Mouse (Mus musculus): ENCODE results near the gene Gm49395. TPM values are rescaled to one million over a fixed set of nuclear protein-coding genes. Genes with fewer than 3 reads are reported as not detected.

The Gm49395 gene
- polyA plus RNA-seq, 1 experiment from 2014 or later = 1.3 TPM

DNA sequence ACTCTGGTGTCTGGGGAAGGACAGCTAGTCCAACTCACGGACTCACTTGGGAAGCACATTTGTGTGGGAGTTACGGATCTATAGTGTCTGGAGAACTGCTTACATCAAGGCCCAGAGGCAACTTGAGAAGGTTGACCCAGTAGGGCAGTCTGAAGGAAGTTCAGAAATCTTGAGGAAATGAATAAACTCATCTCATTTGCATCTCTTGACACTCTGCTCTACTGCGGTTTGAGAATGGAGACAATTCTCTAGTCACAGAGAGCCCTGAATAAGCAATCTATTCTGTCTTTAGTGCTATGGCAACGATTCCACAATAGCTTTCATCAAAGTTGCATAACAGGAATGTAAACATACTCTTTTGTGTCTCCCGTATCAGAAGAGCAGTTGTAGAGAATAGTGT lies 4.8 kb downstream of the Gm49395 start:
- 72% methylated on average over 5 of the region's 5 CpGs for WGBS
- no peak overlapping the region for H3K27ac ChIP-seq (replicated peaks; ENCODE audit: low read depth, low read length)
- H3K9ac ChIP-seq (replicated peaks; ENCODE audit: low read length) = no peak overlapping the region

DNA sequence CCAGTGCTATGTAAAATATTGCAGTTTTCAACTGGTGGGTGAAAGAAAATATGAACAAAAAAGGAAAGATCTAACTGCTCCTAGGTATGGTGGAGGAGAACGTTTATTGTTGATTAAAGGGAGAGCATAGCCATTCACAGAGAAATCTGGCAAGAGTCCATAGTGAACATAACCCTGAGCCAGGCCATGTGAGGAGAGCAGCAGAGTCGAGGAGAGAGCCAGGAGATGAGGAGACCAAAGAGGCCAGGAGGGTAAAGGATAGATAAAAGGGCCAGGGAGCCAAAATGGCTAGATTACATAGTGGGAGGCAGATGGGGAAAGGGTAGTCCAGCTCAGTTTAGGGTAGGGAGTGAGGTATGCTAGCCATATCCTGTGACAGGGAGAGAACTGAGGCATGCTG lies 5.5 kb downstream of the Gm49395 start:
- H3K27ac ChIP-seq (replicated peaks; ENCODE audit: low read depth, low read length) = no peak overlapping the region
- no peaks in the 10 kb centered on the region for H3K4me1 ChIP-seq (ENCODE audit: control insufficient read depth, insufficient read depth, low read length)
- H3K4me3 ChIP-seq (ENCODE audit: low read depth, low read length) = no peak overlapping the region
- 74% methylated on average over 2 of the region's 2 CpGs for WGBS
- H3K36me3 ChIP-seq (replicated peaks; ENCODE audit: control insufficient read depth, insufficient read depth, low read depth, low read length) = no peaks in the 10 kb centered on the region
- DNase-seq (ENCODE audit: low spot score) (no peak), ATAC-seq (replicated peaks; ENCODE audit: insufficient number of reproducible peaks, low FRiP score, low TSS enrichment, low read depth) (no peak)
- no peak overlapping the region for H3K9ac ChIP-seq (replicated peaks; ENCODE audit: low read length)
- no peaks in the 10 kb centered on the region for H3K9me3 ChIP-seq (replicated peaks; ENCODE audit: control insufficient read depth, low read length)
- no peak overlapping the region for H3K4me2 ChIP-seq (ENCODE audit: low read depth, low read length)
- H3K27me3 ChIP-seq (ENCODE audit: control insufficient read depth, insufficient read depth, low read length) = peaks cover 2% of the 10 kb centered on the region; the same call in 1 of the 2 replicates

More for the DNA sequence above, 4.8 kb downstream of the Gm49395 start:
- H3K4me1 ChIP-seq (ENCODE audit: control insufficient read depth, insufficient read depth, low read length) = no peaks in the 10 kb centered on the region
- H3K4me2 ChIP-seq (ENCODE audit: low read depth, low read length) = no peak overlapping the region
- H3K27me3 ChIP-seq (ENCODE audit: control insufficient read depth, insufficient read depth, low read length) = peaks cover 2% of the 10 kb centered on the region; the same call in 1 of the 2 replicates
- no peak for ATAC-seq (replicated peaks; ENCODE audit: insufficient number of reproducible peaks, low FRiP score, low TSS enrichment, low read depth)
- no peaks in the 10 kb centered on the region for H3K36me3 ChIP-seq (replicated peaks; ENCODE audit: control insufficient read depth, insufficient read depth, low read depth, low read length)
- H3K4me3 ChIP-seq (ENCODE audit: low read depth, low read length) = no peak overlapping the region
- H3K9me3 ChIP-seq (replicated peaks; ENCODE audit: control insufficient read depth, low read length) = no peaks in the 10 kb centered on the region
- DNase-seq (ENCODE audit: low spot score) = no peak

DNA sequence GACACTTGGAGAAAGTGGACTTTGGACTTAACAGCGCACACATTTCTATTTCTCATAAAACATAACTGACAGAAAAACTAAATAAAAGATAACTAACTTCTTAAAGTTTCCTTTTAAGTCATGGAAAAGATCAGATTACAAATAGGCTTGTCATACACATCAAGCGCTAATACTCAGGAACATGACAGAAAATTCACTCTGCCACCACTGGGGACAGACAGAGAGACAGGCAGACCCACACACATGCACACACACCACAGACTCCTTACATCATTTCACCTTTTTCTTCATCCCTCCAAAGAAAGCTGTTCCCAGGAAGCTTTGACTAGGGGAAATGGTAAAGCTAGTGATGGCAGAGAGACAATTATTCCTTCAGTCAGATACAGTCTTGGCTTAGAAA lies 6.3 kb downstream of the Gm49395 start:
- Histone ChIP-seq H3K27ac (replicated peaks; ENCODE audit: low read depth, low read length) (no peak overlapping the region), H3K4me3 (ENCODE audit: low read depth, low read length) (no peak overlapping the region), H3K4me1 (ENCODE audit: control insufficient read depth, insufficient read depth, low read length) (no peaks in the 10 kb centered on the region), H3K36me3 (replicated peaks; ENCODE audit: control insufficient read depth, insufficient read depth, low read depth, low read length) (no peaks in the 10 kb centered on the region), H3K27me3 (ENCODE audit: control insufficient read depth, insufficient read depth, low read length) (no peaks in the 10 kb centered on the region), H3K9ac (replicated peaks; ENCODE audit: low read length) (no peak overlapping the region), H3K4me2 (ENCODE audit: low read depth, low read length) (no peak overlapping the region), H3K9me3 (replicated peaks; ENCODE audit: control insufficient read depth, low read length) (no peaks in the 10 kb centered on the region)
- ATAC-seq (replicated peaks; ENCODE audit: insufficient number of reproducible peaks, low FRiP score, low TSS enrichment, low read depth) = no peak
- no peak for DNase-seq (ENCODE audit: low spot score)
- 93% methylated on average over 2 of the region's 2 CpGs for WGBS

DNA sequence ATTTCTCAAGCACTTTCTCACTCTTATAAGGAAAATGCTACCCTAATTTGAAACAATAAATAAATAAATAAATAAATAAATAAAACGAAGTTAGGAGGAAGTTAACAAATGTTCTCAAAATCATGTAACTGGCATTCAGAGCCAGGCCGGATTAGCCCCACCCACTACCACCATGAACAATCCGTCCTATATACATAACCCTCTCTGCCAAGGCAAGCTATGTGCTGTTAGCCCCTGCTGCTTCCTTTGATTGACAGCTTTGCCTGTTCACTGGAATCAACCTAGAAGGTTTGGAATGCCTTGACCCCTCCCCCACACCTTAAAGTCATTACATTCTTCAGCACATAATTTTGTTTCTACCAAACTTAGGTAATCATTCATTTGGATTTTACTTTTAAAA lies 10.2 kb downstream of the Gm49395 start:
- H3K9ac ChIP-seq (replicated peaks; ENCODE audit: low read length) = no peak overlapping the region
- 65% methylated on average over 3 of the region's 3 CpGs for WGBS
- no peak overlapping the region for H3K4me3 ChIP-seq (ENCODE audit: low read depth, low read length)
- no peak overlapping the region for H3K27ac ChIP-seq (replicated peaks; ENCODE audit: low read depth, low read length)
- no peaks in the 10 kb centered on the region for H3K27me3 ChIP-seq (ENCODE audit: control insufficient read depth, insufficient read depth, low read length)
- no peak for DNase-seq (ENCODE audit: low spot score)
- no peaks in the 10 kb centered on the region for H3K9me3 ChIP-seq (replicated peaks; ENCODE audit: control insufficient read depth, low read length)
- no peak for ATAC-seq (replicated peaks; ENCODE audit: insufficient number of reproducible peaks, low FRiP score, low TSS enrichment, low read depth)
- peaks cover 5% of the 10 kb centered on the region for H3K36me3 ChIP-seq (replicated peaks; ENCODE audit: control insufficient read depth, insufficient read depth, low read depth, low read length)
- no peak overlapping the region for H3K4me2 ChIP-seq (ENCODE audit: low read depth, low read length)
- H3K4me1 ChIP-seq (ENCODE audit: control insufficient read depth, insufficient read depth, low read length) = no peaks in the 10 kb centered on the region

DNA sequence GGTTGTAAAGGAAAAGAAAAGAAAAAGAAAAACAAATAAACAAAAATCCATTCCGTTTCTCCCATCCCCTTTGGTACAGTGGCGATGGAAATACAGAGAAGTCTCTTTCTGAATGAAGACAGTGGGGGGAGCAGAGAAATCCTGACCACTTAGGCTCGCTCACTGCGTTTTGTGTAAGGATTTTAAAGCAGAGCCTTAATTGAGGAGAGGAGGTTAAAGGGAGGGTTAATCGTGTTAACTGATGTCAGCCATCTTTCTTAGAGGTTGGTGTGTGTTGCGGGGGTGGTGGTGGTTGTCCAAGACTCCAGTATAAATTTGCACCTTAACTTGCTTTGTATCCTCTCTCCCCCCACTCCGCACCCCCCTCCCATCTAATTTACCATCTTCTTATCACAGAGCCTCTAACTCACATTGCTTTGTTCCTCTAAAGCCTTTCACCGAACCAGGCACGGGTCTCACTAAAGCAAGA lies 10.7 kb downstream of the Gm49395 start:
- no peaks in the 10 kb centered on the region for H3K9me3 ChIP-seq (replicated peaks; ENCODE audit: control insufficient read depth, low read length)
- H3K36me3 ChIP-seq (replicated peaks; ENCODE audit: control insufficient read depth, insufficient read depth, low read depth, low read length) = peaks cover 5% of the 10 kb centered on the region
- 0 out of 2 replicates have a peak overlapping the region, but pooled peaks have one; percentile 52 for H3K27ac ChIP-seq (replicated peaks; ENCODE audit: low read depth, low read length)
- H3K9ac ChIP-seq (replicated peaks; ENCODE audit: low read length) = no peak overlapping the region
- H3K4me1 ChIP-seq (ENCODE audit: control insufficient read depth, insufficient read depth, low read length) = no peaks in the 10 kb centered on the region
- WGBS = 44% methylated on average over 9 of the region's 9 CpGs
- H3K4me2 ChIP-seq (ENCODE audit: low read depth, low read length) = peak overlapping the region; percentile 91
- H3K4me3 ChIP-seq (ENCODE audit: low read depth, low read length) = peak overlapping the region; percentile 62
- DNase-seq (ENCODE audit: low spot score) = no peak
- no peaks in the 10 kb centered on the region for H3K27me3 ChIP-seq (ENCODE audit: control insufficient read depth, insufficient read depth, low read length)
- no peak for ATAC-seq (replicated peaks; ENCODE audit: insufficient number of reproducible peaks, low FRiP score, low TSS enrichment, low read depth)

DNA sequence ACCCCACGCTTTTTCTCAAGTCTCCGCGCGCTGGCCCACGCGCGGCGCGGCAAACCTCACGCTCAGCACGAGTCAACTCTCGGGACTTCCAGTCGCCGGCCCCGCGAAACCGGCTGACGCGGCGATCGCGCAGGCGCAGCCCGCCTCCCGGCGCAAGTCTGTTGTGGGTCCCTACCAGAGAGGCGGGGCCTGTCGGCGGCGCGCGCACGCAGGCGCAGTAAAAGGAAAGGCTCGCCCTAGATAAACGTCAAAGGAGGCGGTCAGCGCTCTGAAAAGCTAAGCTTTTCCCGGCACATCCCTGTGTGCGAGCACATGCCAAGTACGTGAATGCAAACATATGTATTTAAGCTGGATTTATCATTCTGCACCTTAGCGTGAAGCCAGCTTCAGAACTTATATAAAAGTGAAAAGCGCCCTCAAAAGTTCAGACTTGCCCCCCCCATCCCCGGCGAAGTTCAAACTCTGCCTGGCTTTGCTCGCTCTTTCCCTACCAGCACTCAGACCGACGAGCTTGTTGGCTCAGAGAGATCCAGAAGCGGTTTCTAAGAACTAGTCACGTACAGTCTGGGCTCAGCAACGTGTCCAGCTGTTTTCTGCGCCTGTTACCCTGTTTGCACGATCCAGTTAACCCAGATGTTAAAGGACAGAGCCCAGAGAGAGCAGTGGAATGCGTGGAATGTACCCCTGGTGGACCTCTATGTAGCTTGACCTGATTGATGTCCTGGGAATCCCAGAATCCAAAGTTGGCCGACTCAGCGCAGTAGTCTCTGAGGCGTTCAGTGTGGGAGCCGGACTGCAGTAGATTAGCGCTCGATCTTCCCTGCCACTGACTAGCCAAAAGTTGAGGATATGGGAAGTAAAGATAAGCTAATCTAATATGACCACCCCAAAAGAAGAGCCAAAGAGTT lies 11.4 kb downstream of the Gm49395 start, which contains the start of gene Pelo:
TSS of gene Pelo (minus strand) at position 118 of the 908 bp plus-strand sequence.
- no peaks in the 10 kb centered on the region for H3K27me3 ChIP-seq (ENCODE audit: control insufficient read depth, insufficient read depth, low read length)
- DNase-seq (ENCODE audit: low spot score) (peak; percentile 93), ATAC-seq (replicated peaks; ENCODE audit: insufficient number of reproducible peaks, low FRiP score, low TSS enrichment, low read depth) (peak; percentile 94)
- H3K9me3 ChIP-seq (replicated peaks; ENCODE audit: control insufficient read depth, low read length) = no peaks in the 10 kb centered on the region
- H3K27ac ChIP-seq (replicated peaks; ENCODE audit: low read depth, low read length) = peak within 1 kb of the TSS; percentile 52; the same call in 1 of the 2 replicates
- peaks cover 5% of the 10 kb centered on the region for H3K36me3 ChIP-seq (replicated peaks; ENCODE audit: control insufficient read depth, insufficient read depth, low read depth, low read length)
- peak within 1 kb of the TSS; percentile 91 for H3K4me2 ChIP-seq (ENCODE audit: low read depth, low read length)
- WGBS = under 1% methylated on average over 59 of the region's 60 CpGs
- H3K4me3 ChIP-seq (ENCODE audit: low read depth, low read length) = peak within 1 kb of the TSS; percentile 62
- H3K4me1 ChIP-seq (ENCODE audit: control insufficient read depth, insufficient read depth, low read length) = no peaks in the 10 kb centered on the region
- H3K9ac ChIP-seq (replicated peaks; ENCODE audit: low read length) = peak within 1 kb of the TSS; percentile 76

DNA sequence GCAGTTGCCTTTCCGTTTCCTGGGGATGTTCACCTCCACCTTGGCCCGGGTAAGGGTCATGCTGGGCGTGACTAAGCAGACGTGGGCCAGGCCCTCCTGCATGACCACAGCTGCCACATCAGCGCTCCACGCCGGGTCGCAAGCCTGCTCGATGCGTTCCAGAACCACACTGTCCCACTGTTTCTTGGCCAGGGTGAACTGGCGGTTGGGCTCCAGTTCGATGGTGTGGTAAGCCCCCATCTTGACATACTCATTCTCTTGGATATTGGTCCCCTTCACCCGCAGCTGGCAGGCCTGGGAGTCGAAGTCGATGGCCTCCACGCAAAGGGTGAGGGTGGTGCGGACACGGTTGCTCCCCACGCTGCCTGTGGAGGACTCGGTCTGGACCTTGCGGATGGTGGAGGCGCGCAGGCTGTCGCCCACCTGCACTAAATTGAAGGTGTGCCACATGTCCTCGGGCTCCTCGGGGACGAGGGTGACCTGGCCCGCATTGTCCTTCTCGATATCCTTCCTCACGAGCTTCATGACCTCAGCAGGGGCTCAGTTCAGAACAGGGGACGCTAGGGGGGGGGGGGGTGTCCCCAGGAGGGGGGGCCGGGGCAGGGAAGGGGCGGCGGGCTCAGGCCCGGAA lies 12.2 kb downstream of the Gm49395 start:
- peak overlapping the region; percentile 52; the same call in 1 of the 2 replicates for H3K27ac ChIP-seq (replicated peaks; ENCODE audit: low read depth, low read length)
- DNase-seq (ENCODE audit: low spot score) (no peak), ATAC-seq (replicated peaks; ENCODE audit: insufficient number of reproducible peaks, low FRiP score, low TSS enrichment, low read depth) (peak; percentile 77)
- H3K4me3 ChIP-seq (ENCODE audit: low read depth, low read length) = peak overlapping the region; percentile 62
- no peaks in the 10 kb centered on the region for H3K27me3 ChIP-seq (ENCODE audit: control insufficient read depth, insufficient read depth, low read length)
- H3K4me2 ChIP-seq (ENCODE audit: low read depth, low read length) = peak overlapping the region; percentile 91
- 9% methylated on average over 34 of the region's 35 CpGs for WGBS
- H3K36me3 ChIP-seq (replicated peaks; ENCODE audit: control insufficient read depth, insufficient read depth, low read depth, low read length) = peaks cover 5% of the 10 kb centered on the region
- H3K4me1 ChIP-seq (ENCODE audit: control insufficient read depth, insufficient read depth, low read length) = no peaks in the 10 kb centered on the region
- no peaks in the 10 kb centered on the region for H3K9me3 ChIP-seq (replicated peaks; ENCODE audit: control insufficient read depth, low read length)
- H3K9ac ChIP-seq (replicated peaks; ENCODE audit: low read length) = peak overlapping the region; percentile 76

DNA sequence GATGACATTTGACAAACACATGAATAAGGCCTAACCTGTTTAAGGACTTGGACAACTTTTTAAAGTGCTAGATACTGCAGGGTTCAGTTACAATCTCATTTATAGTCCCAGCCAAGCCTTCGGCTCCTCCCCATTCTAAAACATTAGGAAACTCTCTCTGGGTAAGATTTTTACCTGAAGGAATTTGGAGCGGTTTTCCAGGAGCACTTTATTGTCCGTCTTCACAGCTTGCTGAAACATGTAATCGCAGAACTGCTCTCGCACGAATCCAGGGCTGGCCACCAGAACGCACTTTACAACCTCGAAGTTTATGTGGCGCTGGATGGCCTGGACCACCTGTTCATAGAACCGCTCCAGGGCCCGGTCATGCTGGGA lies 12.7 kb downstream of the Gm49395 start:
- H3K4me3 ChIP-seq (ENCODE audit: low read depth, low read length) = peak overlapping the region; percentile 62
- ATAC-seq (replicated peaks; ENCODE audit: insufficient number of reproducible peaks, low FRiP score, low TSS enrichment, low read depth) (no peak), DNase-seq (ENCODE audit: low spot score) (no peak)
- peak overlapping the region; percentile 91 for H3K4me2 ChIP-seq (ENCODE audit: low read depth, low read length)
- no peaks in the 10 kb centered on the region for H3K4me1 ChIP-seq (ENCODE audit: control insufficient read depth, insufficient read depth, low read length)
- no peak overlapping the region for H3K27ac ChIP-seq (replicated peaks; ENCODE audit: low read depth, low read length)
- H3K9me3 ChIP-seq (replicated peaks; ENCODE audit: control insufficient read depth, low read length) = no peaks in the 10 kb centered on the region
- H3K9ac ChIP-seq (replicated peaks; ENCODE audit: low read length) = peak overlapping the region; percentile 76
- WGBS = 66% methylated on average over 11 of the region's 11 CpGs
- no peaks in the 10 kb centered on the region for H3K27me3 ChIP-seq (ENCODE audit: control insufficient read depth, insufficient read depth, low read length)
- peaks cover 5% of the 10 kb centered on the region for H3K36me3 ChIP-seq (replicated peaks; ENCODE audit: control insufficient read depth, insufficient read depth, low read depth, low read length)

Measured in embryonic facial prominence, embryonic 11.5 days (tissue).